Mouse (Mus musculus) forebrain, embryonic 16.5 days (tissue): Measurements from ENCODE around the gene Pick1. TPM values are rescaled to one million over a fixed set of nuclear protein-coding genes. Genes with fewer than 3 reads are reported as not detected.
"Not testable (repeated sequence)": the region's sequence is repeated elsewhere in the genome, so short reads cannot be mapped to it uniquely, and the experiment has no call there.

ENCODE experiments used
- ATAC-seq: fragments of 200-750 bp; cut with Nextera tagmentation; 2 replicates; pipeline ENCODE4 v1.8.0; 2017; ENCODE audit warnings: mild to moderate bottlenecking, moderate library complexity
- H3K27ac ChIP-seq: fragments of 300-500 bp; sonication (generic); 2 replicates; pipeline ENCODE4 v1.5.1; 2014; ENCODE audit warnings: low read length, control low read depth
- H3K27me3 ChIP-seq: fragments of 300-500 bp; sonication (generic); replicated peaks from 2 replicates; pipeline ENCODE4 v1.6.1; 2014; ENCODE audit warnings: low read length; ENCODE audit not compliant: control insufficient read depth, insufficient read depth
- H3K36me3 ChIP-seq: fragments of 300-500 bp; sonication (generic); 2 replicates; pipeline ENCODE4 v1.6.1; 2014; ENCODE audit not compliant: control insufficient read depth, insufficient read depth
- H3K4me1 ChIP-seq: fragments of 300-500 bp; sonication (generic); replicated peaks from 2 replicates; pipeline ENCODE4 v1.6.1; 2014; ENCODE audit warnings: low read length; ENCODE audit not compliant: control insufficient read depth, insufficient read depth
- H3K4me2 ChIP-seq: fragments of 300-500 bp; sonication (generic); 2 replicates; pipeline ENCODE4 v1.6.1; 2014; ENCODE audit warnings: mild to moderate bottlenecking, low read length, control low read depth
- H3K4me3 ChIP-seq: fragments of 300-500 bp; sonication (generic); replicated peaks from 2 replicates; pipeline ENCODE4 v1.5.1; 2014; ENCODE audit warnings: mild to moderate bottlenecking, low read length, control low read depth
- H3K9ac ChIP-seq: fragments of 300-500 bp; sonication (generic); replicated peaks from 2 replicates; pipeline ENCODE4 v1.6.1; 2014; ENCODE audit warnings: low read depth, low read length, control low read depth
- H3K9me3 ChIP-seq: fragments of 300-500 bp; sonication (generic); 2 replicates; pipeline ENCODE4 v1.6.1; 2016; ENCODE audit warnings: low read length; ENCODE audit not compliant: control insufficient read depth
- WGBS: fragments of 180-500 bp; shearing (Covaris S2); extraction: QIAGEN DNeasy Blood & Tissue Kit; methylation state at CpG from one replicate; pipeline ENCODE4 v1.1.7; 2014; 5-methylcytosine and 5-hydroxymethylcytosine counted together
- polyA plus RNA-seq: library from polyadenylated mRNA; unstranded; fragments of >200 nt; fragmentation: Nextera tagmentation; extraction: Ambion mirVana; gene quantifications from 2 replicates; pipeline ENCODE4 v1.2.1, GENCODE M21; 2015

The Pick1 gene
- polyA plus RNA-seq, 1 experiment from 2014 or later, result 102 TPM

DNA sequence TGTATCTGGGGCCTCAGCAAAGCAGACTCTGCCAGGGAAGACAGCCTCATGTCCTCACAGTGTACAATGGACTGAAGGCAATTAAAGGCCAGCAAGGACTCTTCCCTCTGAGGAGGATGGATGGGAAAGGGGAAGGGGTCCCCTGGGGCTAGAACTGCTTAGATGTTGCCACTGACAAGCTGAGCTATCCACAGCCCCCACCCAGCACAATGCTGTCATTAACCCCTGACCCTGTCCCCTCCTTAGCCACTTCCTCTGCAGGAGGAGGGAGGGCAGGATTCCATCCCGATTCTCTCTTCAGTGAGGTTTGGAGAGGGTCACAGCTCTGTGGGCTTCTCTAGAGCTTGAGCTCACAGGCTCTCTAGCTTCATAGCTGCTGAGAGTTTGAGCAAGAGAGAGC is 9.4 kb upstream of the Pick1 start:
- Histone ChIP-seq H3K36me3 (no peaks in the 10 kb centered on the region), H3K4me3 (no peak overlapping the region), H3K27me3 (no peaks in the 10 kb centered on the region), H3K9ac (no peak overlapping the region), H3K9me3 (no peaks in the 10 kb centered on the region), H3K27ac (no peak overlapping the region), H3K4me1 (no peaks in the 10 kb centered on the region; the same call in 1 of the 2 replicates), H3K4me2 (no peak overlapping the region)
- WGBS, result 0% methylated on average over 1 of the region's 1 CpGs
- ATAC-seq, result no peak

DNA sequence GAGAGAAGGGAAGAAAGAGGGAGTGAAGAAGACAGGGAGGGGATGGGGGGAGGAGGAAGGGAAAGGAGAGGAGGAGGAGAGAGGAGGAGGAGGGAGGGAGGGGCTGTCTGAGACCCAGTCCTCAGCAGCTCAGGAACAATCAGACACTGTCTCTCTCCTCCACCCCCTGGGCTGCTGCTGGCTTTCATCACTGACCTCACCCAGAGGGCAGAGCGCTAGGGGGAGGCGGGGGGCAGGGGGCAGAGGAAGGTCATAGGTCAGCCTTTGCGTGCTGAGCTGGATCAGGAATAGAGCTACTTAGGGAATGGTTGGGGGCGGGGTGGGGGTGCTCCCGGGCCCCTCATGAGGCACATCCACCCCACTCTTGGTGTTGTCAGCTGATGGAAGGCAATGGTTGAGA is 5.3 kb upstream of the Pick1 start:
- no peak for ATAC-seq
- Histone ChIP-seq H3K36me3 (no peaks in the 10 kb centered on the region), H3K4me3 (no peak overlapping the region), H3K4me2 (no peak overlapping the region), H3K4me1 (peaks cover 5% of the 10 kb centered on the region), H3K9me3 (no peaks in the 10 kb centered on the region), H3K9ac (no peak overlapping the region), H3K27ac (no peak overlapping the region), H3K27me3 (no peaks in the 10 kb centered on the region)
- WGBS, result 1% methylated on average over 5 of the region's 5 CpGs

DNA sequence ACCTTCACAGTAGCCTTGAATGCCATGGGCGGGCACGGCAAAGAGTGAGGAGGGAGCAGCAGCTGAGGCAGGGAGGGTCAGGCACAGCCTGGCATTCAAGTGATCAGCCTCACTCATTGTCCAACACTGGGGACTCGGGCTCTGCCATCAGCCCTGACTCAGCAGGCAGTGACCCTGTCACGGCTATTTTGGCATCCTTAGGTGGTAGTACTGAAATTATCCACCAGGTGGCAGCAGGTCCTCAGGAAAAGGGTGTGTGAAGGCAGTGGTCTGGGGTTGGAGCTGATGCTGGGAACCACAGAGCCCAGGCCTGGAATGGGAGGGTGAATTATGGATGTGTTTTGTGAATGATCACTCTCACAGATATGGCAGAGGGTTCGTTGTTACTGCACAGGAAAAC is 4.3 kb upstream of the Pick1 start:
- Histone ChIP-seq H3K9ac (no peak overlapping the region), H3K9me3 (no peaks in the 10 kb centered on the region), H3K4me1 (peaks cover 8% of the 10 kb centered on the region), H3K4me2 (no peak overlapping the region), H3K4me3 (no peak overlapping the region), H3K27ac (no peak overlapping the region), H3K27me3 (no peaks in the 10 kb centered on the region), H3K36me3 (no peaks in the 10 kb centered on the region)
- ATAC-seq, result peak; percentile 18; the same call in 1 of the 2 replicates
- 9% methylated on average over 5 of the region's 5 CpGs for WGBS

GRCm38 (mm10) chr15:79225780-79226179 is 3.2 kb upstream of the Pick1 start:
- H3K9me3 ChIP-seq, H3K4me3 ChIP-seq, H3K9ac ChIP-seq, H3K4me2 ChIP-seq, H3K27ac ChIP-seq, ATAC-seq, H3K36me3 ChIP-seq, H3K27me3 ChIP-seq: not testable (repeated sequence)
- H3K4me1 ChIP-seq, result peaks cover 14% of the 10 kb centered on the region
- WGBS, result 60% methylated on average over 2 of the region's 2 CpGs

- Histone ChIP-seq H3K9me3 (no peaks in the 10 kb centered on the region), H3K4me1 (no peaks in the 10 kb centered on the region; the same call in 1 of the 2 replicates), H3K36me3 (peaks cover 7% of the 10 kb centered on the region), H3K4me3 (no peak overlapping the region), H3K27me3 (no peaks in the 10 kb centered on the region), H3K9ac (no peak overlapping the region), H3K4me2 (no peak overlapping the region), H3K27ac (no peak overlapping the region)
- 67% methylated on average over 9 of the region's 9 CpGs for WGBS
- ATAC-seq, result no peak
Observed at GRCm38 (mm10) chr15:79235268-79235667, 6.3 kb downstream of the Pick1 start.

DNA sequence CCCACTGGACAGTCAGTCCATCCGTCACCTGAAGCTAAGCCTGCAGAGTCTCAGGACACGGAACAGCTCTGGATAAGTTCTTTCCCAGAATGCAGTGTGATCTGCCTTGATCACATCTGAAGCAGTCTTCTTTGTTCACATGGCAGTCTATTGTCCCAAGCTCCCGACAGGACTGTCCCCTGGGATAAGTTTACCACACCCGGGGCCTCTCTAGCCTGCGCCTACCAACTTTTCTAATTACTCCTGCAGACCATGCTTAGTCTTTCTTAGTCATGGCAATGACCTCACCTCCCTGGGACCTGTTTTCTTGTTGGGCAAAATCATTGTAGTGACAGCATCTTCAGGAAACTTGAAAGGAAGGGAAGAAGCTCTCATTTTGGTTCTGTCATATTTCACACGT is 9.1 kb downstream of the Pick1 start:
- Histone ChIP-seq H3K36me3 (peaks cover 12% of the 10 kb centered on the region), H3K27me3 (no peaks in the 10 kb centered on the region), H3K9ac (no peak overlapping the region), H3K9me3 (no peaks in the 10 kb centered on the region), H3K4me1 (peaks cover 4% of the 10 kb centered on the region), H3K4me2 (no peak overlapping the region), H3K27ac (no peak overlapping the region), H3K4me3 (no peak overlapping the region)
- ATAC-seq, result no peak
- 83% methylated on average over 6 of the region's 6 CpGs for WGBS

DNA sequence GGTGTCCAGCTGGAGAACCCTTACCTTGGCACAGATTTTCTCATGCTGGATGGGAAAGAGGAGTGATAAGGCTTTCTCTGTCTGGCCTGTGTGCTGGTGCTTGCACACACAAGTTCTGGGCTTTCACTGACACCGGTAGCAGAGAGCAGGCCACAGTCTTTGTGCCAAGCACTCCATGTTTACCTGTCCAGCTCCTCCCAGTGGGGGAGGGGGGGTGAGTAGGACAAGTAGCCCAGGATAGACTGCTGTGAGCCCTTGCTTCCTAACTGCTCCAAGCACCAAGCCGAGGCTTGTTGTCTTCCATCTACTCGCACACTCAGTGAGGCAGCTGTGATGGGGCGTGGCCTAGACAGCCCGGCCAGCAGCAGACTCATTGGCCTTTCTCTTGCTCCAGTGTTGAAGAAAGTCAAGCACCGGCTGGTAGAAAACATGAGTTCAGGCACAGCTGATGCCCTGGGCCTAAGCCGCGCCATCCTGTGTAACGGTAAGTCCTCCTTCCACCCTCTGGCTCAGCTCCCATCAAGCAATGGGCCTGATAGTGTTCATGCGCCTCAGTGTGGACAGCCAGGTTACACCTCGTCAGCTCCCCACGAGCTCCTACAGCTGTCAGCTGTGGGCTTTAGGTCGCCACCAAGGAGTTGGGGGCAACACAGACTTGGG is 13.7 kb downstream of the Pick1 start:
- Histone ChIP-seq H3K36me3 (peaks cover 22% of the 10 kb centered on the region), H3K27ac (peak overlapping the region; percentile 55), H3K4me1 (peaks cover 18% of the 10 kb centered on the region), H3K9me3 (no peaks in the 10 kb centered on the region), H3K4me2 (no peak overlapping the region), H3K9ac (peak overlapping the region; percentile 32; the same call in 1 of the 2 replicates), H3K4me3 (no peak overlapping the region), H3K27me3 (no peaks in the 10 kb centered on the region)
- ATAC-seq, result no peak
- WGBS, result 69% methylated on average over 13 of the region's 13 CpGs

DNA sequence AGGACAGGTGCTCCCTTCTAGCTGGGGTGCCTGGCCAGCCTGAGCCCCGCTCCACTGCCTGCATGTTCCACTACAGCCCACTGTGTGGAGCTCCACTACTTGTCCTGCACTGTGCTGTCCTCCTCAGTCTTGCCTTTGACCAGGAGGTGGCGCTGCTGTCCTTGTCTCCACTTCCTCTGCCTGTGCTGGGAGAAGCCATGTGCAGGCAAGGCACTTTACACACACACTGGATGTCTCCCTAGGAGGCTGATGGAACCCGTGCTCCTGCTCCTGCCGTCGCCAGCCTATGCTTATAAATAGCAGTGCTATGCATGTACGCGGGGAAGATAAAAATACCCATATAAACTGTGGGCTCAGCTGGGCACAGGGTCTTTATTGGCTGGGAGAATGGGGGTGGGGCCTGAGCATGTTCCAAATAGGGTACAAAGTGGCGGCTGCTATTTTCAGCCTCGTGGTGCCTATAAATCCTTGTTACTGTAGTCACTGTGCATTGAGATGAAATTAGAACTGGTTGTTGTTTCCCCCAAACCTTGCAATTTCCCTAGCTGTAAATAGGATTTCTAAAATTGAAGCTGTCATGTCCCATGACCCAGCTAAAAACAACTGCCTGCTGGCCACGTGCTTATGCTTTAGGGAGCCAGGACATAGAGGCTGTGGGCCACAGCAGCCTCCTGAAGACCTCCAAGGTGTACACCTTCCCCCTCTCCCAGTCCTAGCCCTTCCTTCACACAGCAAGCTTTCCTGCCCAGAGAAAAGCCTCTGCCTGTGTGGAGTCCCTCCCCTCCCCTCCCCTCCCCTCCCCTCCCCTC is 14.5 kb downstream of the Pick1 start:
- H3K4me3 ChIP-seq, result no peak overlapping the region
- peaks cover 18% of the 10 kb centered on the region for H3K4me1 ChIP-seq
- peak overlapping the region; percentile 32; the same call in 1 of the 2 replicates for H3K9ac ChIP-seq
- peak; percentile 99 for ATAC-seq
- peaks cover 28% of the 10 kb centered on the region for H3K36me3 ChIP-seq
- peak overlapping the region; percentile 83 for H3K27ac ChIP-seq
- H3K4me2 ChIP-seq, result peak overlapping the region; percentile 12
- 10% methylated on average over 10 of the region's 10 CpGs for WGBS
- no peaks in the 10 kb centered on the region for H3K9me3 ChIP-seq
- H3K27me3 ChIP-seq, result no peaks in the 10 kb centered on the region

DNA sequence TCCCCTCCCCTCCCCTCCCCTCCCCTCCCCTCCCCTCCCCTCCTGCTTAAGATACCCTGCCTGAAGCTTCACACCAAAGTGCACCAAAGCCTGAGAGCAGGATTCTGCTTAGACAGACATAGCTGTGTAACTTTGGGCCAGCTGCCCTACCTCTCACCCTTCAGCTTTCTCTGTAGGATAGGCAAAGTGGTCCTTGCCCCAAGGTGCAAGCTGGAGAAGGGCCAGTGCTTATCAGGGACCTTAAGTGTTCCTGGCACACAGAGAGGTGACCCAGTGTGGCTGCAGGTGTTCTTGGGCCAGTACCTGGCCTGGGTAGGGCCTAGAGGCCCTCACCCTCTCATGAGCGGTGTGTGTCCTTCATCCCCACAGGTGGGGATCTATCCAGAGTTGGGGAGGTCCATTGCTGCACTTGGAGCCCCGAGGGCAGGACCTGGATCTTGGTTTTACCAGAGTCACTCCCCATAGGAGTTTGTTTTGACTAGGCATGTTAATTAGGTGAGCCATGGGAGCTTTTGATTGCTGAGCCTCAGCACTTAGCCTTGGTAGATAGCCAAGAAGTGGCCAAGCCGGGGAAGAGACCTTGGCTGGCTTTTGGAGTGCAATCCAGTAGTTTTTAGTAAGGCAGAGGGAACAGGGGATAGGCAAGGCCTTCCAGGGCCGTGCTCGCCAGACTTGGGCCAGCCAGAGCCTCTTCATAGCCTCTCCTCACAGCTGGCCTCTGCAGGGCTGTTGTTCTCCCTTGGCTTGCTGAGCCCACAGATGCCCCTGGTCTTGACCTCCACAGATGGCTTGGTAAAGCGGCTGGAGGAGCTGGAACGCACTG is 15.3 kb downstream of the Pick1 start:
- H3K4me1 ChIP-seq, result peaks cover 18% of the 10 kb centered on the region
- H3K4me3 ChIP-seq, result no peak overlapping the region
- no peak for ATAC-seq
- WGBS, result 65% methylated on average over 7 of the region's 7 CpGs
- peaks cover 32% of the 10 kb centered on the region for H3K36me3 ChIP-seq
- H3K9ac ChIP-seq, result no peak overlapping the region
- H3K27me3 ChIP-seq, result no peaks in the 10 kb centered on the region
- H3K27ac ChIP-seq, result peak overlapping the region; percentile 79
- H3K9me3 ChIP-seq, result no peaks in the 10 kb centered on the region
- H3K4me2 ChIP-seq, result no peak overlapping the region
